Mouse (Mus musculus) limb, embryonic 14.5 days (tissue): ENCODE measurements at regions not wholly inside any gene's neighbourhood (a gene's known extent, or its start where the extent isn't known, plus 50 kb on each side); places are given as distances from the start of the nearest gene placed in this dataset.

Experiments
- ATAC-seq: fragments of 200-750 bp; cut with Nextera tagmentation; 2 replicates; pipeline ENCODE4 v1.8.0; 2017; ENCODE audit warnings: low read depth, moderate number of reproducible peaks, moderate TSS enrichment; ENCODE audit not compliant: low FRiP score
- DNase-seq: peaks from one replicate; pipeline ENCODE4 v3.0.0-alpha.2; 2015; ENCODE audit warnings: low spot score
- H3K27ac ChIP-seq: fragments of 300-500 bp; sonication (generic); replicated peaks from 2 replicates; pipeline ENCODE4 v1.5.1; 2014; ENCODE audit warnings: low read depth, mild to moderate bottlenecking, low read length, moderate library complexity, mixed read lengths
- H3K27me3 ChIP-seq: fragments of 300-500 bp; sonication (generic); 2 replicates; pipeline ENCODE4 v1.6.1; 2014; ENCODE audit warnings: low read length, mixed read lengths; ENCODE audit not compliant: control insufficient read depth, insufficient read depth
- H3K36me3 ChIP-seq: fragments of 300-500 bp; sonication (generic); 2 replicates; pipeline ENCODE4 v1.6.1; 2014; ENCODE audit warnings: mild to moderate bottlenecking, low read length, moderate library complexity, mixed read lengths; ENCODE audit not compliant: control insufficient read depth, insufficient read depth
- H3K4me1 ChIP-seq: fragments of 300-500 bp; sonication (generic); 2 replicates; pipeline ENCODE4 v1.6.1; 2014; ENCODE audit warnings: antibody characterized with exemption, low read length, mixed read lengths; ENCODE audit not compliant: control insufficient read depth, insufficient read depth
- H3K4me2 ChIP-seq: fragments of 300-500 bp; sonication (generic); replicated peaks from 2 replicates; pipeline ENCODE4 v1.6.1; 2014; ENCODE audit warnings: low read depth, mild to moderate bottlenecking, low read length, moderate library complexity; ENCODE audit not compliant: severe bottlenecking
- H3K4me3 ChIP-seq: fragments of 300-500 bp; sonication (generic); replicated peaks from 2 replicates; pipeline ENCODE4 v1.5.1; 2014; ENCODE audit warnings: low read length
- H3K9ac ChIP-seq: fragments of 300-500 bp; sonication (generic); 2 replicates; pipeline ENCODE4 v1.6.1; 2014; ENCODE audit warnings: mild to moderate bottlenecking, low read depth, low read length, moderate library complexity; ENCODE audit not compliant: severe bottlenecking
- H3K9me3 ChIP-seq: fragments of 300-500 bp; sonication (generic); 2 replicates; pipeline ENCODE4 v1.6.1; 2016; ENCODE audit warnings: low read length; ENCODE audit not compliant: control insufficient read depth
- POLR2A ChIP-seq: fragments of 200-500 bp; IDR thresholded peaks from 2 replicates; pipeline ENCODE4 v1.8.0; 2012; ENCODE audit warnings: inconsistent platforms, mild to moderate bottlenecking, moderate library complexity, borderline replicate concordance; ENCODE audit not compliant: insufficient read depth, insufficient read length; ENCODE audit errors: extremely low read depth
- WGBS: fragments of 180-500 bp; shearing (Covaris S2); extraction: QIAGEN DNeasy Blood & Tissue Kit; methylation state at CpG from one replicate; pipeline ENCODE4 v1.1.7; 2014; 5-methylcytosine and 5-hydroxymethylcytosine counted together

GRCm38 (mm10) chr14:74327291-74327690 lies 313.3 kb upstream of the Htr2a start:
- Histone ChIP-seq H3K36me3 (no peaks in the 10 kb centered on the region), H3K4me3 (no peak overlapping the region), H3K27ac (no peak overlapping the region), H3K4me2 (no peak overlapping the region), H3K9me3 (no peaks in the 10 kb centered on the region), H3K9ac (no peak overlapping the region), H3K4me1 (no peaks in the 10 kb centered on the region), H3K27me3 (no peaks in the 10 kb centered on the region)
- no peak for DNase-seq
- no peak for TF ChIP-seq POLR2A
- ATAC-seq: no peak
- WGBS: 56% methylated on average over 1 of the region's 1 CpGs

DNA sequence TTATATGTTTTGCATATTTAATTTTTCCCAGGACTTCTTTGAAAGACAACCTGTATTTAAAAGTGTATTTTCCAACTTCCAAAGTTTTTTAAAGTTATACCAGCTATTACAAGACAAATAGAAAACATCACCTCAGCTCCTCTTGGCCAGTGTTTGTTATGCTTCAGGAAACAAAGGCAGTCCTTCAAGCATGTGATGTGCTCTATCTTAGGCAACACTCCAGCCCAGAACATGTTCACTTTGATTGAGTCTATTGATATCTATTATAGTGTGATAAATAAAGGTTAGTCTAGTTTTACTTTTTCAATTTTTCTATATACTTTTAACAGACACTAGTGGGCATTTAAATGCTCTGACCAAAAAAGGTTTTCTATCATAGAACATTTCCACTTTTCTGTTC lies 289.9 kb upstream of the Htr2a start:
- DNase-seq: no peak
- no peak overlapping the region for H3K4me3 ChIP-seq
- H3K36me3 ChIP-seq: no peaks in the 10 kb centered on the region
- no peaks in the 10 kb centered on the region for H3K4me1 ChIP-seq
- no peaks in the 10 kb centered on the region for H3K27me3 ChIP-seq
- H3K9me3 ChIP-seq: no peaks in the 10 kb centered on the region
- H3K27ac ChIP-seq: no peak overlapping the region
- no peak overlapping the region for H3K9ac ChIP-seq
- no peak for ATAC-seq
- TF ChIP-seq POLR2A: no peak
- no peak overlapping the region for H3K4me2 ChIP-seq

DNA sequence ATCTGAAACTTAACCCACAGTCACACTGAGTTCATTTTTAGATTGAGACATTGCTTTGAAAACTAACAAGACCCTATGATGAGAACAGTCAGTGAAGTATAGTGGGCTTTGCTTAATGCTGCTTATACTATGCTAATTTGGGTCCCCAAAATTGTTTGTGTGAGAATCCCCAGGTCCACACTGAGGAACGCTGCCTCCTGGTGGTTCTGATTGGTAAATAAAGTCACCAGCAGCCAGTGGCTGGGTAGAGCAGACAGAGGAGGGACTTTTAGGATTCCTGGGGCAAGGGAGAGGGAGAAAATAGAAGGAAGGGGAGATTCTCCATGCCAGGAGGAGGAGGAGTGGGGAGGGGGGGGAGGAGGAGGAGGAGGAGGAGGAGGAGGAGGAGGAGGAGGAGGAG lies 288.4 kb upstream of the Htr2a start:
- no peak overlapping the region for H3K9ac ChIP-seq
- H3K9me3 ChIP-seq: no peaks in the 10 kb centered on the region
- H3K4me2 ChIP-seq: no peak overlapping the region
- 32% methylated on average over 1 of the region's 1 CpGs for WGBS
- TF ChIP-seq POLR2A: no peak
- no peak for ATAC-seq
- no peak overlapping the region for H3K27ac ChIP-seq
- no peaks in the 10 kb centered on the region for H3K27me3 ChIP-seq
- H3K36me3 ChIP-seq: no peaks in the 10 kb centered on the region
- H3K4me1 ChIP-seq: no peaks in the 10 kb centered on the region
- H3K4me3 ChIP-seq: no peak overlapping the region
- no peak for DNase-seq

- H3K4me3 ChIP-seq: no peak overlapping the region
- H3K4me2 ChIP-seq: no peak overlapping the region
- no peaks in the 10 kb centered on the region for H3K9me3 ChIP-seq
- no peak overlapping the region for H3K27ac ChIP-seq
- 73% methylated on average over 5 of the region's 5 CpGs for WGBS
- TF ChIP-seq POLR2A: no peak
- DNase-seq (no peak), ATAC-seq (no peak)
- no peaks in the 10 kb centered on the region for H3K27me3 ChIP-seq
- no peaks in the 10 kb centered on the region for H3K36me3 ChIP-seq
- peaks cover 5% of the 10 kb centered on the region; the same call in 1 of the 2 replicates for H3K4me1 ChIP-seq
- H3K9ac ChIP-seq: no peak overlapping the region
Measured at GRCm38 (mm10) chr14:74358730-74359444, 281.8 kb upstream of the Htr2a start.

- DNase-seq: no peak
- Histone ChIP-seq H3K27me3 (no peaks in the 10 kb centered on the region), H3K9me3 (no peaks in the 10 kb centered on the region), H3K4me2 (no peak overlapping the region), H3K9ac (no peak overlapping the region), H3K36me3 (no peaks in the 10 kb centered on the region), H3K4me3 (no peak overlapping the region), H3K4me1 (peaks cover 5% of the 10 kb centered on the region; the same call in 1 of the 2 replicates), H3K27ac (no peak overlapping the region)
- 26% methylated on average over 12 of the region's 12 CpGs for WGBS
- no peak for ATAC-seq
- TF ChIP-seq POLR2A: no peak
Measured at GRCm38 (mm10) chr14:74359663-74360552, 280.7 kb upstream of the Htr2a start.
